ENCODE assay signal across 19 mouse cellular contexts in the genomic region with DNA sequence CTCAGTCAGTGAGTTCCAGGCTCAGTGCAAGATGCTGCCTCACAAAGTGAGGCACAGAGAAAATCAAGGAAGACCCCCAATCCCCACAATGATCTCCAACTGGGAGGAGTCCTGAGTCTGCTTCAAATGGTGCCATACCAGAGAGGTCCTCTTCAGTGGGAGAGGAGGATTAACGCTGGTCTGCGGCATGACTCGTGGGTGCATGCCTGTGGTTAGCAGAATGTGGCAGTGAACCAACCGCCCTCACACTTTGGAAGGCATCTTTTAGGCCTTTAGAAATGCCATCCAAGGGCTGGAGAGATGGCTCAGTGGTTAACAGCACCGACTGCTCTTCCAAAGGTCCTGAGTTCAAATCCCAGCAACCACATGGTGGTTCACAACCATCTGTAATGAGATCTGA.
"Had no signal": no experiment of that assay in that cellular context is flagged by ENCODE, and none has a peak within 500 bp of the region (broad histone marks: within the 10 kb centered on the region; RNA-seq: fewer than 3 reads in every experiment).

No protein-coding gene starts in this region.

- H3K4me1 ChIP-seq: heart, embryonic 10.5 days; intestine, embryonic 15.5 days had no signal

- H3K9me3 ChIP-seq: heart, embryonic 10.5 days; heart, embryonic 12.5 days; heart, embryonic 13.5 days; heart, embryonic 15.5 days; hindbrain, embryonic 10.5 days; hindbrain, embryonic 12.5 days; hindbrain, embryonic 13.5 days; hindbrain, embryonic 15.5 days; intestine, embryonic 15.5 days; kidney, embryonic 15.5 days had no signal

- H3K9ac ChIP-seq: heart, embryonic 12.5 days; heart, embryonic 13.5 days; heart, embryonic 15.5 days; hindbrain, embryonic 12.5 days; hindbrain, embryonic 13.5 days; hindbrain, embryonic 14.5 days; hindbrain, embryonic 15.5 days; intestine, embryonic 15.5 days; kidney, embryonic 15.5 days had no signal

- ATAC-seq: inflammation-experienced regulatory T-cells, adult 6 months; intestine, embryonic 16.5 days; intestine, postnatal 0 days had no signal

- H3K4me2 ChIP-seq: heart, embryonic 11.5 days; heart, embryonic 12.5 days; heart, embryonic 13.5 days; heart, embryonic 15.5 days; hindbrain, embryonic 12.5 days; hindbrain, embryonic 13.5 days; hindbrain, embryonic 14.5 days; hindbrain, embryonic 15.5 days; intestine, embryonic 15.5 days; kidney, embryonic 15.5 days had no signal

- H3K4me3 ChIP-seq: heart, embryonic 10.5 days; heart, embryonic 12.5 days; heart, embryonic 13.5 days; heart, embryonic 15.5 days; hindbrain, embryonic 10.5 days; hindbrain, embryonic 12.5 days; hindbrain, embryonic 13.5 days; hindbrain, embryonic 15.5 days; intestine, embryonic 15.5 days; kidney, embryonic 15.5 days; layer of hippocampus, adult 2 months; left cerebral cortex, adult 2 months had no signal

- H3K27me3 ChIP-seq: heart, embryonic 12.5 days; heart, embryonic 13.5 days; heart, embryonic 15.5 days; hindbrain, embryonic 12.5 days; hindbrain, embryonic 13.5 days; hindbrain, embryonic 15.5 days; intestine, embryonic 15.5 days; kidney, embryonic 15.5 days had no signal

- H3K27ac ChIP-seq: heart, embryonic 10.5 days; heart, embryonic 13.5 days; heart, embryonic 15.5 days; hindbrain, embryonic 10.5 days; hindbrain, embryonic 14.5 days; hindbrain, postnatal 0 days; intestine, embryonic 15.5 days; kidney, embryonic 15.5 days; kidney, postnatal 0 days; layer of hippocampus, adult 2 months; left cerebral cortex, adult 2 months had no signal
